Mouse (Mus musculus) megakaryocyte, embryonic 14.5 days (primary cell): Measurements from ENCODE around the gene Gabrg3.

Experiments used
- FLI1 ChIP-seq: IDR thresholded peaks from 2 replicates; pipeline ENCODE4 v1.6.1; 2012; ENCODE audit warnings: low read length, inconsistent platforms, mixed read lengths
- GATA1 ChIP-seq: IDR thresholded peaks from 3 replicates; pipeline ENCODE4 v1.6.1; 2012; ENCODE audit warnings: mixed read lengths, low read length, inconsistent platforms, borderline replicate concordance

DNA sequence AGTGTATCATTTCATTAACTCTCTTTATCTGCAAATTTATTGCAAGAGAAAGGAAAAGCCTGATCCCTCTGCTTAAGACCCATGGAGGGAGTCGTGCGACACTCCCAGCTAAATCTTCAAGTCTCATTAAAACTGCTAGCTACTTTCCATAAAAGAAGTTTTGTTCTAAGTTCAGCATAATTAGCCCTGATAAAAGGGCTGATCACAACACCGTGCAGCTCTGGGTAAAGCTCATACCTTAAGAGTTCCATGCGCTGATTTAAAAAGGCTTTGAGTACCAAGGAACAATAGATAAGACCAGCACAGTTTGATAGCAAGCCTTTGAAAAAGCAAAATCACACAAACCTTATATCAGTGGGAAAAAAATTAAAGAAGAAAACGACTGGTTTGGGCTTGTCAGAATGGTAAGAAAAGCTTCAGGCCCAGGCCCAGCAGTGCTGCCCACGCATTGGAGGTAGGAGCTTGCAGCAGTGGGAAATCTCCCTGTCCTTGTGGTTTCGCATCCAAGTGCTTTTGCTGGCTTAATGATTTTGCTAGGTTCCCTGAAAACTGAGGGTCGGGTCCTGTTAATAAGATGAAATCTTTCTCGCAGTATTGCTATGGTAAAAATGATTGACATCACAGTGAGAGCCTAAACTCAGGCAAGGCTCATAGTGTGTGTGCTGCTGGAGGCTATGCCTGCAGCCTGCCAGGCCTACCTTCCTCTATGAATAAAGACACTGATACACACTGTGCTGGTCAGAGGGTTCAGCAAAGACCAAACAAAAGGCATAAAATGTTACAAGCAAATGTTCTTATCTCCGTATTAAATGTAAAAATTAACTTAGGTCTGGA lies 621.2 kb downstream of the Gabrg3 start:
- TF ChIP-seq GATA1 = no peak
- no peak for TF ChIP-seq FLI1
